Mouse (Mus musculus) cerebellum, adult 18-20 months (tissue): Measurements from ENCODE around the gene Amn.

Experiments used
- DNase-seq, 2 experiments: peaks; one replicate each; pipeline ENCODE4 v3.0.0; 2021

The Amn gene

GRCm38 (mm10) chr12:111325744-111326424, 55.0 kb downstream of the Amn start:
- DNase-seq = no peak
